Mouse (Mus musculus): ENCODE data around the gene Ipmk. TPM values are rescaled to one million over a fixed set of nuclear protein-coding genes. Genes with fewer than 3 reads are reported as not detected.

Gene Ipmk
- total and polyA plus RNA-seq, 3 experiments, result 14.7 to 27.1 (median 23.8) TPM

DNA sequence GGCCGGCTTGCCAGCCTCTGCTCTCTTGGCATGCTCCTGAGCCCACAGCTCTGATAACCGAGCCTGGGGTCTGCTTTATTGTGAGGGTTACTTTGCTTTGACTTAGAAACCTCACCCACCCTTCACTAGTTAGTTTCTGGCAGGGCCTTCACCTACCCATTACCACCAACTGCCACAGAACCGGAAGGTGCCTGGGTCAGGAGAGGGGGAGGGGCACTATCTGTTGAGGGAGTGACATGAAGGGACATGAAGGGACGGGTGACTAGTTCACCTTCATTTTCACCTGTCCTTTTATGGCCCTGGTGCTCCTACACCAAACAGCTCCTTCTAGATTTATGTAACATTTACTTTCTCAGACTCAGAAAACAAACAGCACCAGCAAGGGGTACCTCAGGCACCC lies 8.1 kb upstream of the Ipmk start:
- no peak overlapping the region for H3K9ac ChIP-seq (ENCODE audit: insufficient read depth, low read depth)
- in situ Hi-C loops (cut with MboI; ENCODE audit: low pct_ligation_motif_present, low pct_unique_long_range_greater_than_20kb, low sequenced_read_pairs), result no loop called here
- peak; percentile 22 for DNase-seq (ENCODE audit: extremely low read depth)
- H3K36me3 ChIP-seq (replicated peaks in 1 of 2; ENCODE audit: control insufficient read depth in 1 of 2, insufficient read depth in 1 of 2, low read length in 1 of 2), result peaks cover 17 to 61% of the 10 kb centered on the region in 2 experiments
- H3K4me2 ChIP-seq (ENCODE audit: insufficient read depth, low read depth, poor library complexity, severe bottlenecking), result no peak overlapping the region
- no peaks in the 10 kb centered on the region for H3K9me3 ChIP-seq (replicated peaks; ENCODE audit: low read length)
- no peak overlapping the region for H3K27ac ChIP-seq (ENCODE audit: insufficient read depth, low read depth)
- no peak for TF ChIP-seq NRF1 (IDR thresholded peaks at IDR 0.05; ENCODE audit: low read depth, low read length)
- no peak for TF ChIP-seq HCFC1 (IDR thresholded peaks at IDR 0.05; ENCODE audit: low read depth, low read length)
- TF ChIP-seq IRF4 (IDR thresholded peaks at IDR 0.05; ENCODE audit: low read depth, low read length), result no peak
- TF ChIP-seq ETS1 (conservative IDR thresholded peaks at IDR 0.05; ENCODE audit: low read depth, low read length), result no peak
- no peak for TF ChIP-seq CTCF (conservative IDR thresholded peaks at IDR 0.05 in 1 of 2, IDR thresholded peaks at IDR 0.05 in 1 of 2; ENCODE audit: low read depth in 2 of 2, low read length in 2 of 2)
- TF ChIP-seq ZC3H11A (IDR thresholded peaks at IDR 0.05; ENCODE audit: low read depth, low read length), result no peak
- no peak for TF ChIP-seq CHD2 (IDR thresholded peaks at IDR 0.05; ENCODE audit: low read length)
- no peak for TF ChIP-seq MAX (IDR thresholded peaks at IDR 0.05; ENCODE audit: low read length)
- peaks cover 3 to 47% of the 10 kb centered on the region in 2 experiments; a peak in 3 of 4 replicates for H3K4me1 ChIP-seq (ENCODE audit: control insufficient read depth in 1 of 2, insufficient read depth in 2 of 2)
- H3K4me3 ChIP-seq (replicated peaks in 1 of 3; ENCODE audit: low read depth in 2 of 3, low read length in 2 of 3, poor library complexity in 1 of 3), result no peak overlapping the region
- peaks cover 41% of the 10 kb centered on the region for H3K79me2 ChIP-seq (replicated peaks; ENCODE audit: control insufficient read depth, extremely low read depth, insufficient read depth, poor library complexity, severe bottlenecking)
- dilution Hi-C loops (cut with MboI; ENCODE audit: extremely low pct_ligation_motif_present, extremely low pct_unique_long_range_greater_than_20kb, low sequenced_read_pairs), result no loop called here
- H3K27me3 ChIP-seq (replicated peaks), result no peaks in the 10 kb centered on the region

- DNase-seq (ENCODE audit: extremely low read depth), result no peak
- H3K9ac ChIP-seq (ENCODE audit: insufficient read depth, low read depth), result no peak overlapping the region
- TF ChIP-seq RCOR1 (conservative IDR thresholded peaks at IDR 0.05; ENCODE audit: low read depth, low read length) (no peak), ZNF384 (IDR thresholded peaks at IDR 0.05; ENCODE audit: low read depth, low read length) (no peak), MAX (IDR thresholded peaks at IDR 0.05; ENCODE audit: low read length) (no peak), JUND (conservative IDR thresholded peaks at IDR 0.05; ENCODE audit: low read depth, low read length) (no peak), USF2 (conservative IDR thresholded peaks at IDR 0.05; ENCODE audit: low read depth, low read length) (no peak), HCFC1 (IDR thresholded peaks at IDR 0.05; ENCODE audit: low read depth, low read length) (no peak)
- H3K79me2 ChIP-seq (replicated peaks; ENCODE audit: control insufficient read depth, extremely low read depth, insufficient read depth, poor library complexity, severe bottlenecking), result peaks cover 41% of the 10 kb centered on the region
- H3K4me1 ChIP-seq (ENCODE audit: control insufficient read depth in 1 of 2, insufficient read depth in 2 of 2), result peaks cover 3 to 48% of the 10 kb centered on the region in 2 experiments; a peak in 3 of 4 replicates
- in situ Hi-C loops (cut with MboI; ENCODE audit: low pct_ligation_motif_present, low pct_unique_long_range_greater_than_20kb, low sequenced_read_pairs) (loop anchor here (10.0 kb wide), 1 partner anchor 55 kb away; no protein-coding TSS in a partner anchor), dilution Hi-C loops (cut with MboI; ENCODE audit: extremely low pct_ligation_motif_present, extremely low pct_unique_long_range_greater_than_20kb, low sequenced_read_pairs) (no loop called here)
- H3K27me3 ChIP-seq (replicated peaks), result no peaks in the 10 kb centered on the region
- H3K36me3 ChIP-seq (replicated peaks in 1 of 2; ENCODE audit: control insufficient read depth in 1 of 2, insufficient read depth in 1 of 2, low read length in 1 of 2), result peaks cover 13 to 54% of the 10 kb centered on the region in 2 experiments
- no peaks in the 10 kb centered on the region for H3K9me3 ChIP-seq (replicated peaks; ENCODE audit: low read length)
- no peak overlapping the region for H3K27ac ChIP-seq (ENCODE audit: insufficient read depth, low read depth)
- H3K4me2 ChIP-seq (ENCODE audit: insufficient read depth, low read depth, poor library complexity, severe bottlenecking), result no peak overlapping the region
- no peak overlapping the region for H3K4me3 ChIP-seq (replicated peaks in 1 of 3; ENCODE audit: low read depth in 2 of 3, low read length in 2 of 3, poor library complexity in 1 of 3)
These were observed 7.4 kb upstream of the Ipmk start for GRCm38 (mm10) chr10:71340195-71340594.

DNA sequence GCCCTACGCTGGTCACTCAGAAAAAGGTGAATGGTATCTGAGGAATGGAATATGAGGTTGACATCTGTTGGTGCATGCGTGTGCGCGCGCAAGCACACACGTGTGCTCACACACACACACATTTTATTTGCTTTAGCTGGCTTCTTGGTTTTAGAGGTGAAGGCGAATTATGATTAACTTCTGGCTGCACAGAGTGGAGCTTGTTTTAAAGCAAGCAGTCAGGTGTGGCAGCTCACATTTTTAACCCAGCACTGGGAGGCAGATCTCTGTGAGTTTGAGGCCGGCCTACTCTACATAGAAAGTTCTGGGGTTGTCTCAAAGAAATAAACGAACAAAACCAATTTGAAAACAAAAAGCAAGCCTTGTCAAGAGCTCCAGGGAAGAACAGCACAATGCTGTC lies 6.3 kb upstream of the Ipmk start:
- dilution Hi-C loops (cut with MboI; ENCODE audit: extremely low pct_ligation_motif_present, extremely low pct_unique_long_range_greater_than_20kb, low sequenced_read_pairs), result no loop called here
- Histone ChIP-seq H3K27me3 (replicated peaks) (no peaks in the 10 kb centered on the region), H3K4me2 (ENCODE audit: insufficient read depth, low read depth, poor library complexity, severe bottlenecking) (no peak overlapping the region), H3K36me3 (replicated peaks in 1 of 2; ENCODE audit: control insufficient read depth in 1 of 2, insufficient read depth in 1 of 2, low read length in 1 of 2) (peaks cover 4 to 45% of the 10 kb centered on the region in 2 experiments), H3K79me2 (replicated peaks; ENCODE audit: control insufficient read depth, extremely low read depth, insufficient read depth, poor library complexity, severe bottlenecking) (peaks cover 41% of the 10 kb centered on the region), H3K4me3 (replicated peaks in 1 of 3; ENCODE audit: low read depth in 2 of 3, low read length in 2 of 3, poor library complexity in 1 of 3) (no peak overlapping the region), H3K9ac (ENCODE audit: insufficient read depth, low read depth) (no peak overlapping the region), H3K9me3 (replicated peaks; ENCODE audit: low read length) (no peaks in the 10 kb centered on the region), H3K27ac (ENCODE audit: insufficient read depth, low read depth) (no peak overlapping the region), H3K4me1 (ENCODE audit: control insufficient read depth in 1 of 2, insufficient read depth in 2 of 2) (peaks cover 3 to 56% of the 10 kb centered on the region in 2 experiments; a peak in 3 of 4 replicates)
- no peak for DNase-seq (ENCODE audit: extremely low read depth)
- TF ChIP-seq MAFK (IDR thresholded peaks at IDR 0.05; ENCODE audit: insufficient replicate concordance, low read length), result no peak
- TF ChIP-seq RCOR1 (conservative IDR thresholded peaks at IDR 0.05; ENCODE audit: low read depth, low read length), result no peak
- TF ChIP-seq MYC (IDR thresholded peaks at IDR 0.05; ENCODE audit: low read depth, low read length), result no peak
- TF ChIP-seq MAX (IDR thresholded peaks at IDR 0.05; ENCODE audit: low read length), result no peak
- no peak for TF ChIP-seq USF2 (conservative IDR thresholded peaks at IDR 0.05; ENCODE audit: low read depth, low read length)
- no peak for TF ChIP-seq SMC3 (IDR thresholded peaks at IDR 0.05; ENCODE audit: low read depth, low read length)
- TF ChIP-seq BHLHE40 (IDR thresholded peaks at IDR 0.05; ENCODE audit: low read depth, low read length), result no peak
- TF ChIP-seq ELF1 (IDR thresholded peaks at IDR 0.05; ENCODE audit: low read depth, low read length), result no peak
- no peak for TF ChIP-seq POLR2AphosphoS2 (IDR thresholded peaks at IDR 0.05; ENCODE audit: low read depth, low read length)
- TF ChIP-seq MAZ (IDR thresholded peaks at IDR 0.05; ENCODE audit: low read depth, low read length), result no peak
- no peak for TF ChIP-seq EP300 (IDR thresholded peaks at IDR 0.05; ENCODE audit: low read length)
- no peak for TF ChIP-seq IRF4 (IDR thresholded peaks at IDR 0.05; ENCODE audit: low read depth, low read length)
- no peak for TF ChIP-seq JUN (IDR thresholded peaks at IDR 0.05; ENCODE audit: insufficient read depth, low read depth, low read length)
- TF ChIP-seq E2F4 (IDR thresholded peaks at IDR 0.05; ENCODE audit: insufficient replicate concordance, low read depth, low read length), result no peak
- TF ChIP-seq ZMIZ1 (IDR thresholded peaks at IDR 0.05; ENCODE audit: low read depth, low read length), result no peak
- in situ Hi-C loops (cut with MboI; ENCODE audit: low pct_ligation_motif_present, low pct_unique_long_range_greater_than_20kb, low sequenced_read_pairs), result loop anchor here (10.0 kb wide), 1 partner anchor 54 kb away; no protein-coding TSS in a partner anchor
